Mouse (Mus musculus): ENCODE measurements around the gene Sgca. TPM values are rescaled to one million over a fixed set of nuclear protein-coding genes. Genes with fewer than 3 reads are reported as not detected.

Sgca gene
- total RNA-seq, 4 experiments from 2014 or later, result 0.23 to 0.48 (median 0.25) TPM; not detected in 1

GRCm38 (mm10) chr11:94944295-94944694 lies 31.8 kb downstream of the Sgca start:
- no peak for DNase-seq (ENCODE audit: low spot score in 2 of 2)

- DNase-seq (ENCODE audit: low spot score in 2 of 2), result no peak
These were observed 33.1 kb downstream of the Sgca start for GRCm38 (mm10) chr11:94943054-94943453.

- no peak for DNase-seq (ENCODE audit: low spot score in 2 of 2)
These were observed 33.7 kb downstream of the Sgca start for GRCm38 (mm10) chr11:94942282-94943023.

GRCm38 (mm10) chr11:94941776-94942175 lies 34.4 kb downstream of the Sgca start:
- no peak for DNase-seq (ENCODE audit: low spot score in 2 of 2)

GRCm38 (mm10) chr11:94941121-94941520 lies 35.0 kb downstream of the Sgca start:
- no peak for DNase-seq (ENCODE audit: low spot score in 2 of 2)

- peak; percentile 40 to 63 for DNase-seq (ENCODE audit: low spot score in 2 of 2)
These were observed 36.8 kb downstream of the Sgca start for GRCm38 (mm10) chr11:94939280-94939679.

GRCm38 (mm10) chr11:94938296-94938695 lies 37.8 kb downstream of the Sgca start:
- no peak for DNase-seq (ENCODE audit: low spot score in 2 of 2)

GRCm38 (mm10) chr11:94937787-94938186 lies 38.3 kb downstream of the Sgca start:
- DNase-seq (ENCODE audit: low spot score in 2 of 2), result no peak

- peak; percentile 46 to 60 for DNase-seq (ENCODE audit: low spot score in 2 of 2)
These were observed 38.8 kb downstream of the Sgca start for GRCm38 (mm10) chr11:94937335-94937781.

- peak; percentile 50 to 81 for DNase-seq (ENCODE audit: low spot score in 2 of 2)
These were observed 39.3 kb downstream of the Sgca start for GRCm38 (mm10) chr11:94936851-94937295.

GRCm38 (mm10) chr11:94936045-94936444 lies 40.1 kb downstream of the Sgca start, which contains the start of gene Col1a1:
TSS of gene Col1a1 (plus strand) at chr11:94936224.
- no peak for DNase-seq (ENCODE audit: low spot score in 2 of 2)

DNA sequence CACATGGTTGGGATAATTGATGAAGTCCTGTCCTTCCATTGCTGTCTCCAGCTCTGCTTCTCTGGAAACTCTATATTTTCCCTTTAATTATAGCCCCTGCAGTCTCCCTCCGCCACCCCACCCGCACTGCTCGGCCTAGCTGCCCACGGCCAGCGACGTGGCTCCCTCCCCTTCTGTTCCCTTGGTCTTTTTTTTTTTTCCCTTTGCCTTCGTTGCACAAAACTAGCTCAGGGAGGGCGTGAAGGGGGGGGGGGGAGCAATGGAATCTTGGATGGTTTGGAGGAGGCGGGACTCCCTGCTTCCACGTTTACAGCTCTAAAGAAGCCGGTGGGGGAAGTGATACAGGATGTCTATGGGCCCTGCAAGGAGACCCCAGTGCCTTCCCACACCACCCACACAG lies 41.6 kb downstream of the Sgca start:
- DNase-seq (ENCODE audit: low spot score in 2 of 2), result no peak

GRCm38 (mm10) chr11:94933584-94933983 lies 42.5 kb downstream of the Sgca start:
- no peak for DNase-seq (ENCODE audit: low spot score in 2 of 2)

DNA sequence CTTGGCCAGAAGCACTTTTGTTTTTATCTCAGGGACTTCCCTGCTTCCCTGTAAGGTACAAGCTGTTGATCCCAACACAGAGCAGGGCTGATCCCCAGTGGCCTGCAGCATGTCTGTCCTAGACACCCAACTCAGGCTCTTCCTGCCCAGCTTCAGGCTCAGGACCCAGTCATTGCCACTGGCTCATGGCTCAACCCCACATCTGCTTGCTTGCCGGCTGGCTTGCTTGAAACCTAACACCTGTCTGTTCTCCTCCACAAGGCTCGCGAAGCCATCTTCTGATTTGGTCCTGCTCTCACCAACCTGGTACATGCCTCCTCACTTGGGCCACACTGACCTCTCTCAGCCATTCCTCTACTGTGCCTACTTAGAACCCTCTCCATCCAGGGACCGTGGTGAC lies 46.0 kb downstream of the Sgca start:
- DNase-seq (ENCODE audit: low spot score in 2 of 2), result no peak

DNA sequence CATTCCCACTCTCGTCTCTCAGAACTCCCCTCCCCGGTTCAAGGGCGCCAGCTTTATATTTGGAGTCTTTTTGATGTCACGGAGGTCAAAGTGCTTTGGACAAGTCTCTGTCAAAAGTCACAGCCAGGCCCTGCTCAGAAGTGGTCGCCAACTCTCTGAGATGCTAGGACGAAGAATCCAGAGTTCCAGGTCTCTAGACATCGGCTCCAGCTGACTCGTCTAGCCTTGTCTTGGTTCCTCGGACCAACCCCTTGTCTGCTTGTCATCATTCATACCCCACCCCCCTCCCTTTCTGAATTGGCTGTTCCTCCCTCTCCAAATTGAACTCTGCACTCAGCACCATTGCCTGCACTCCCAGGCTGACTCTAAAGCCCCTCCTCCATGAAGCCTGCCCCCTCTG lies 46.5 kb downstream of the Sgca start:
- no peak for DNase-seq (ENCODE audit: low spot score in 2 of 2)

- DNase-seq (ENCODE audit: low spot score in 2 of 2), result no peak
These were observed 47.3 kb downstream of the Sgca start for GRCm38 (mm10) chr11:94928820-94929219.

DNA sequence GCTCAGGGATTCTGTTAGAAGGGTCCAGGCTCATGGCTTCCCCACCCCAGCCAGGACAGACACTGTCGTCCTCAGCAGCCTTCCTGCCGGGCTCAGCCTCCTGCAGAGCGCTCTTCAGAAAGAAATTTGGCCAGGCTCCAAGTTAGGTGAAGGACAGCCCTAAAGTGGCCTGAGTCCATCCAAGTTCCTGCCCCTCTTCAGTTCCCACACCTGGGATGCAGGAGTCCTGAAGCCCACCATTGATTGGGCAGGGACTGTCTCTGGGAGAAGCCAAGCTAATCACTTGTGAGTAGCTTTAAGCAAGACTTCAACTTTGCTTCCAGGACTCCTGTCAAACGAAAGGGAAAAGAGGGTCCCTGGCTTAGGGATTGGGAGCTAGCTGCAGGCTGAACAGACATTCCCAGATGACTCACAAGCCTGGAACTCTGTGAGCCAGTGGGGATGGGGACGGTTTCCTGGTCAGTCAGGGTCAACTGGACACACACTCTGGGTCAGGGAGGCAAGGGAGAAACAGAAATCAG lies 48.3 kb downstream of the Sgca start:
- no peak for DNase-seq (ENCODE audit: low spot score in 2 of 2)

DNA sequence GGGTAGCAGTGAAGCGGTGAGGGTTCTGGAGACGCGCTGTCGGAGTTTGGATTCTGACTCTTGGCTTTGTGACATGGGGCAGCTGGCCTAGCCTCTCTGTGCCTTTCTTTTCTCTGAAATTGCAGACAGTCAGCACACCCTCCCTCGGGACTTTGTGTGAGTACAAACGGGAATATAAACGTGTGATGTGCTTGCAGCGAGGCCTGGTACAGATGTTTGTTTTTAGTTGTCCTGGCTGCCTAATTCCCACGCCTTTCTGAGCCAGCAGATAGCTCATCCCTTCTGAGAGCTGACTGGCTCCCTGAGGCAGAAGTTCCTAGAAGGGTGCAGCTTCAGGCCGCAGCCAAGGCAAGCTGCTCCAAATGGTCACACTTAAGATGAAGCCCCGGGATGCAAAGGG lies 49.7 kb downstream of the Sgca start:
- no peak for DNase-seq (ENCODE audit: low spot score in 2 of 2)

GRCm38 (mm10) chr11:94924977-94925376 lies 51.1 kb downstream of the Sgca start:
- DNase-seq (ENCODE audit: low spot score in 2 of 2), result no peak

DNA sequence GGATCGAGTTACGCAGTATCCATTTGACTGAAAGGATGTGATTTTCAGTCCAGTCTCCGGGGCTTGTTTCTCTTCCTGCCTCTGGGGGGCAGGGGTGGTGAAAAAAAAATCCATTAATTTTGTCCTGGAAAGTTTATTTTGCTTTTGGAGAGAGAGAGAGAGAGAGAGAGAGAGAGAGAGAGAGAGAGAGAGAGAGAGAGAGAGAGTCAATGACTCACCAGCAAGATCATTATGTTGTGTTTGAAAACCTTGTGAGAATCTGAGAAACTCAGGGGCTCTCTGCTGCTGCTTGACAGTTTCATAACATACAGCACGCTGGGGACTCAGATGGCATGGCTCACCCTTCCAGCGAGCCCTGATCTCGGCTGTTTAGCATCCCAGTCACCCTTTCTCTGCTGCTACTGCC lies 55.1 kb downstream of the Sgca start:
- DNase-seq (ENCODE audit: low spot score in 2 of 2), result no peak

GRCm38 (mm10) chr11:94917717-94918116 lies 58.4 kb downstream of the Sgca start:
- DNase-seq (ENCODE audit: low spot score in 2 of 2), result no peak

- no peak for DNase-seq (ENCODE audit: low spot score in 2 of 2)
These were observed 59.6 kb downstream of the Sgca start for GRCm38 (mm10) chr11:94916477-94916876.

Data from left cerebral cortex, adult 8-10 months (tissue).